Mouse (Mus musculus) megakaryocyte-erythroid progenitor cell, adult 5 weeks (primary cell): ENCODE results near the gene Ppp3r1. TPM values are rescaled to one million over a fixed set of nuclear protein-coding genes. Genes with fewer than 3 reads are reported as not detected.

Experiments
- polyA plus RNA-seq: library from polyadenylated mRNA; stranded (reverse); fragments of >175 nt; gene quantifications from 2 replicates; pipeline ENCODE4 v1.2.3, GENCODE M21; 2012

The Ppp3r1 gene
- polyA plus RNA-seq = 24.3 and 28.4 TPM in 2 replicates

DNA sequence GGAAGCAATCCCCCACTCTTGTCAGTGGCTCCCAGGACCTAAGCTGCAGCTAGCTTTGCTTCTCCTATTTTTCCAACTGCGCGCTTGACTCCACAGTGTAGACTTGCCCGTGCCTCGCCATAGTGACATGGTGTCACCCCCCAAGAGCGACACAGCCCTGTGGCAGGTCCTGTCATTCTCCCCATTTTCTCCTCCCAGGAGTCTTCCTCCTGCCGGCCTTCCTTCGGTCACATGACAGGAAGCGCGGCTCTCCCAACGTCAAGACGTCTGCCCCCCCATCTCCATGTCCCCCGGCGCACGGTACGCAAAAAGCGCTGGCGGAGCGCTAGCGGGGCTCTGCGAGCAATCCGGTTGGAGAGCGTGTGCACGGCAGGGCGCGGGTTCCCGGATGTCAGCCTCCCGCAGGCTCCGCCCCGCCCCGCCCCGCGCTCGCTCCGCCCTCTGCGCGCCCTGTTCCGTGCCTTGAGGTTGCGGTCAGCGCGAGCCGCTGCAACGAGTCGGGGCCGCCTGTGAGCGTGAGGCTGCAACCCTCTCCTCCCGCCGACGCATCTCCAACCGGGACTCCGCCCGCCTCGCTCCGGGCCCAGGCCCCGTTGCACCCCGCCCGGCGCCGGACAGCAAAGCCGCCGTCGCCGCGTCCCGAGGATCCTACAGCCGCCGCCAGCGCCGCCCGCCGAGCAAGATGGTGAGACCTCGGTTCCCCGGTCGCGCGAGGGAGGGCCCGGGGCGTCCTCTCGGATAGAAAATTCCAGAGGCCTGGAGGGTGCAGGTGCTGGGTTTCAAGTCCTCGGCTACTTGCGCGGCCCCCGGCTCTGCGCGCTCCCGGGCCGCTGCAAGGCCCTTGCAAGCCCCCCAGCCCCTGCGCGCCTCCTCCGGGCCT lies at the start of gene Ppp3r1:
Gene Ppp3r1 (plus strand): TSS at position 406 of the 880 bp plus-strand sequence.

GRCm38 (mm10) chr11:17181807-17182206 lies 22.7 kb downstream of the Ppp3r1 start, which contains the start of gene Wdr92:
Gene Wdr92 (plus strand): TSS chr11:17182107.

GRCm38 (mm10) chr11:17211258-17212140 lies 52.4 kb downstream of the Ppp3r1 start, which contains the start of gene Pno1:
Gene Pno1 (minus strand): TSS chr11:17211568.

Other genes starting within 250 kb of the Ppp3r1 start
- 0.28 and 0.41 TPM in 2 replicates for gene Fbxo48, start 207.9 kb upstream of the Ppp3r1 start, polyA plus RNA-seq
- 0.87 and 0.90 TPM in 2 replicates for gene Cnrip1, start 107.7 kb upstream of the Ppp3r1 start, polyA plus RNA-seq
- gene Plek, start 106.9 kb upstream of the Ppp3r1 start, polyA plus RNA-seq = 4.7 and 7.9 TPM in 2 replicates
- 1.7 and 2.1 TPM in 2 replicates for gene Wdr92, start 22.8 kb downstream of the Ppp3r1 start, polyA plus RNA-seq
- gene Pno1, start 52.3 kb downstream of the Ppp3r1 start, polyA plus RNA-seq = 40.0 and 51.5 TPM in 2 replicates
- 2.5 and 4.3 TPM in 2 replicates for gene C1d, start 98.3 kb downstream of the Ppp3r1 start, polyA plus RNA-seq